Mouse (Mus musculus): ENCODE data around the gene Fgf16. TPM values are rescaled to one million over a fixed set of nuclear protein-coding genes. Genes with fewer than 3 reads are reported as not detected.

The Fgf16 gene
- polyA plus RNA-seq, 1 experiment, result 0.86 TPM

DNA sequence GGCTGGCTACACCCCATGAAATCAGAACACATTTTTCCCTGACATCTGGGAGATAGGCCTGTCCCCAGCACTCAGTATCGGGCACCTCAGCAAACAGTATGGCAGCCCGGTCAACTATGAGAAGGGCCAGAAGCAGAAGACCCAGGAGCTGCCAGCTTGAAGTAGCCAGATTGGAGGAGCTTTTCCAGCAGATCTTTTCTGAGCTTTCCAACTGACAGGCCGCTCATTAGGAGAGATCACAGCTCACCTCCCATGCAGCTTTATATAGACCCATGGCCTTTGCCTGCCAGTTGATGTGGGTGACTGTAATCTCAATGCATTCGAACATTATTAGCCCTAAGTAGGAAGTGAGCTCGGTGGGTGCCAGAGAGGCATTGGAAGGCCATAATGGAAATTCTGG is 9.2 kb downstream of the Fgf16 start:
- WGBS, result 97% methylated on average over 5 of the region's 5 CpGs
- Histone ChIP-seq H3K27me3 (ENCODE audit: control insufficient read depth, insufficient read depth, low read length) (no peaks in the 10 kb centered on the region), H3K4me1 (replicated peaks; ENCODE audit: control insufficient read depth, insufficient read depth, low read length) (no peaks in the 10 kb centered on the region), H3K36me3 (ENCODE audit: control insufficient read depth, insufficient read depth, low read length) (no peaks in the 10 kb centered on the region), H3K27ac (ENCODE audit: control insufficient read depth, insufficient read depth, low read length) (no peak overlapping the region), H3K4me3 (ENCODE audit: control insufficient read depth, insufficient read depth, low read length) (no peak overlapping the region)
- no peak for DNase-seq
- TF ChIP-seq CTCF (IDR thresholded peaks at IDR 0.05; ENCODE audit: borderline replicate concordance, control insufficient read depth, extremely low read depth, insufficient read depth, low read length, poor library complexity) (no peak), POLR2A (IDR thresholded peaks at IDR 0.05; ENCODE audit: control insufficient read depth, extremely low read depth, insufficient read depth, low read length, poor library complexity) (no peak)

DNA sequence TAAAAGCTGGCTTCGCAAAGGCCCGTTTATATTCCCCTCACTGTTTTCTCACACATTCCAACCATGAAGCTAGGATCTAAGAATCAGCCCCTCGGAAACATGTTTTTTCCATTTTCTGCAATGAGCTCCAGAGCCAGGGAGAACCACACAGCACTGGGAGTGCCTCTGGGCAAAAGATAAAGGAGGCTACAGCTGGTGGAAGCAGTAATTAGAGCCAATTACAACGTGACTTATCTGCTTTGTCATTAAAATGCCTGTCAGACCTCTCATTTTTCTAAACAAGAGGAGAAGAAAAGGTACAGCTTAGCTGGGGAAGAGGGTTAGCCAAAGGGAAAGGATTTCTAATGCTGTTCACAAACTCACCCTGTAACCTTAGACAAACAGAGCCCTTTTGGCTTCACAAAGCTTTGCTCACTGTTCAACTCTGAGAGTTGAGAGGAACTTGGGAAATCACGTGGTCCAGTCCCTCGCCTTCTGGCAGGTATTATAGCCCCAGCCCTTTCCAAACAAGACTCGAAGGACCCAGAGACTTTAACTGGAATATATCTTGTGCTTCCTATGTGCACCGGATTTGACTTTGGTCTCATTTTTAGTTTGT is 30.8 kb downstream of the Fgf16 start:
- Histone ChIP-seq H3K4me1 (replicated peaks; ENCODE audit: control insufficient read depth, insufficient read depth, low read length) (no peaks in the 10 kb centered on the region), H3K27ac (ENCODE audit: control insufficient read depth, insufficient read depth, low read length) (no peak overlapping the region), H3K27me3 (ENCODE audit: control insufficient read depth, insufficient read depth, low read length) (no peaks in the 10 kb centered on the region), H3K36me3 (ENCODE audit: control insufficient read depth, insufficient read depth, low read length) (0 out of 2 replicates have a peak, but pooled peaks cover 3% of the 10 kb centered on the region), H3K4me3 (ENCODE audit: control insufficient read depth, insufficient read depth, low read length) (no peak overlapping the region)
- no peak for TF ChIP-seq CTCF (IDR thresholded peaks at IDR 0.05; ENCODE audit: borderline replicate concordance, control insufficient read depth, extremely low read depth, insufficient read depth, low read length, poor library complexity)
- TF ChIP-seq POLR2A (IDR thresholded peaks at IDR 0.05; ENCODE audit: control insufficient read depth, extremely low read depth, insufficient read depth, low read length, poor library complexity), result no peak
- no peak for DNase-seq
- WGBS, result 91% methylated on average over 8 of the region's 8 CpGs

DNA sequence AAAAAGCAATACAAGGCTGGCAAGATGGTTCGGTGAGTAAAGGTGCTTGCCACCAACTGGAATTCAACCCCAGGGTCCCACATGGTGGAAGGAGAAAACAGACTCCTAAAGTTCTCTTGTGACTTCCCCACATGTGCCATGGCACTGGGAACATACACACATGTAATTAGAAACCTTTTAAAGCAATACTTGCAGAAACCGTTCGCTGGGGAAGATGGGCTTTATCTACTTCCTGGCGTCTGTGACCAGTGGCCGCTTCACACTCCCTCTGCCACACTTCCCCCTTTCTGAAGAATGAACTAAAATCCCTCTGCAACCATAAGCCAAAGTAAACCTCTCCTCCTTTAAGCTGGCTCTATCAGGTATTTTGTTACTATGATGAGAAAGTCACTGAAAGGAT is 60.4 kb downstream of the Fgf16 start:
- H3K4me3 ChIP-seq (ENCODE audit: control insufficient read depth, insufficient read depth, low read length), result no peak overlapping the region
- no peak overlapping the region for H3K27ac ChIP-seq (ENCODE audit: control insufficient read depth, insufficient read depth, low read length)
- no peaks in the 10 kb centered on the region for H3K4me1 ChIP-seq (replicated peaks; ENCODE audit: control insufficient read depth, insufficient read depth, low read length)
- WGBS, result 83% methylated on average over 5 of the region's 5 CpGs
- H3K36me3 ChIP-seq (ENCODE audit: control insufficient read depth, insufficient read depth, low read length), result peaks cover 31% of the 10 kb centered on the region
- no peak for DNase-seq
- H3K27me3 ChIP-seq (ENCODE audit: control insufficient read depth, insufficient read depth, low read length), result no peaks in the 10 kb centered on the region
- no peak for TF ChIP-seq CTCF (IDR thresholded peaks at IDR 0.05; ENCODE audit: borderline replicate concordance, control insufficient read depth, extremely low read depth, insufficient read depth, low read length, poor library complexity)
- TF ChIP-seq POLR2A (IDR thresholded peaks at IDR 0.05; ENCODE audit: control insufficient read depth, extremely low read depth, insufficient read depth, low read length, poor library complexity), result no peak

Other genes with a start within 250 kb of the Fgf16 start
- 104 and 131 TPM in 2 replicates for gene Atrx, start 165.1 kb downstream of the Fgf16 start, polyA plus RNA-seq (2012; rRNA removed)
- gene Magt1, start 247.6 kb downstream of the Fgf16 start, polyA plus RNA-seq (2012; rRNA removed), result 6.6 TPM in 2 replicates